Mouse (Mus musculus) limb, embryonic 10.5 days (tissue): ENCODE measurements around the gene Gsdma. TPM values are rescaled to one million over a fixed set of nuclear protein-coding genes. Genes with fewer than 3 reads are reported as not detected.
"Not testable (repeated sequence)": the region's sequence is repeated elsewhere in the genome, so short reads cannot be mapped to it uniquely, and the experiment has no call there.

Experiments
- DNase-seq: peaks from one replicate; pipeline ENCODE4 v3.0.0-alpha.2; 2017; ENCODE audit warnings: low spot score
- H3K27ac ChIP-seq: fragments of 300-500 bp; sonication (generic); 2 replicates; pipeline ENCODE4 v1.5.1; 2016; ENCODE audit warnings: mild to moderate bottlenecking
- H3K27me3 ChIP-seq: fragments of 300-500 bp; sonication (generic); 2 replicates; pipeline ENCODE4 v1.6.1; 2016; ENCODE audit warnings: low read depth, mild to moderate bottlenecking; ENCODE audit not compliant: poor library complexity, severe bottlenecking
- H3K36me3 ChIP-seq: fragments of 300-500 bp; sonication (generic); 2 replicates; pipeline ENCODE4 v1.6.1; 2016; ENCODE audit warnings: mild to moderate bottlenecking, moderate library complexity
- H3K4me1 ChIP-seq: fragments of 300-500 bp; sonication (generic); 2 replicates; pipeline ENCODE4 v1.6.1; 2016
- H3K4me3 ChIP-seq: fragments of 300-500 bp; sonication (generic); 2 replicates; pipeline ENCODE4 v1.5.1; 2016; ENCODE audit warnings: mild to moderate bottlenecking, moderate library complexity
- H3K9me3 ChIP-seq: fragments of 300-500 bp; sonication (generic); replicated peaks from 2 replicates; pipeline ENCODE4 v1.6.1; 2016; ENCODE audit warnings: mild to moderate bottlenecking
- WGBS: fragments of 180-500 bp; shearing (Covaris S2); methylation state at CpG from one replicate; pipeline ENCODE4 v1.1.7; 2016; 5-methylcytosine and 5-hydroxymethylcytosine counted together
- polyA plus RNA-seq: library from polyadenylated mRNA; unstranded; fragments of >200 nt; fragmentation: Nextera tagmentation; extraction: Ambion mirVana; gene quantifications from 2 replicates; pipeline ENCODE4 v1.2.1, GENCODE M21; 2016

The Gsdma gene
- polyA plus RNA-seq, 1 experiment from 2014 or later: 0.05 TPM

DNA sequence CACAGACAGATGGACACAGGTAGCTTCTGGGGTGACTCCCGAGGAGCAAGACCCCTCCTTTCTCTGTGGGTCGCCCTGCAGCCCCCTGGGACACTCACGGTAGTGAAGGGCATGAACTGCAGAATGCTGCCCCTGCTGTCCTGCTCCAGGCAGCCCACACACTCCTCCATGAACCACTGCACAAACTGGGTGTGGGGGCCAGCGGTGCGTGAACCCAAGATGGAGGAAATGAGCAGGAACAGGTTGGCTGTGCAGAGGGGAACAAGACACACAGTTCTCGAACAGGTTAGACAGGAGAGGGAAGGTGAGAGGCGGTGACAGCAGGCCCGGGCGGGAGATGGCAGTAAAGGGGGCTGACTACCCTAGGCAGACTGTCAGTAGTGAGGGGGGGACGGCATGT is 40.9 kb downstream of the Gsdma start:
- Histone ChIP-seq H3K27me3 (peaks cover 22% of the 10 kb centered on the region; the same call in 1 of the 2 replicates), H3K4me1 (peaks cover 27% of the 10 kb centered on the region), H3K4me3 (no peak overlapping the region), H3K27ac (no peak overlapping the region), H3K9me3 (no peaks in the 10 kb centered on the region), H3K36me3 (peaks cover 62% of the 10 kb centered on the region)
- no peak for DNase-seq
- WGBS: 92% methylated on average over 10 of the region's 10 CpGs

DNA sequence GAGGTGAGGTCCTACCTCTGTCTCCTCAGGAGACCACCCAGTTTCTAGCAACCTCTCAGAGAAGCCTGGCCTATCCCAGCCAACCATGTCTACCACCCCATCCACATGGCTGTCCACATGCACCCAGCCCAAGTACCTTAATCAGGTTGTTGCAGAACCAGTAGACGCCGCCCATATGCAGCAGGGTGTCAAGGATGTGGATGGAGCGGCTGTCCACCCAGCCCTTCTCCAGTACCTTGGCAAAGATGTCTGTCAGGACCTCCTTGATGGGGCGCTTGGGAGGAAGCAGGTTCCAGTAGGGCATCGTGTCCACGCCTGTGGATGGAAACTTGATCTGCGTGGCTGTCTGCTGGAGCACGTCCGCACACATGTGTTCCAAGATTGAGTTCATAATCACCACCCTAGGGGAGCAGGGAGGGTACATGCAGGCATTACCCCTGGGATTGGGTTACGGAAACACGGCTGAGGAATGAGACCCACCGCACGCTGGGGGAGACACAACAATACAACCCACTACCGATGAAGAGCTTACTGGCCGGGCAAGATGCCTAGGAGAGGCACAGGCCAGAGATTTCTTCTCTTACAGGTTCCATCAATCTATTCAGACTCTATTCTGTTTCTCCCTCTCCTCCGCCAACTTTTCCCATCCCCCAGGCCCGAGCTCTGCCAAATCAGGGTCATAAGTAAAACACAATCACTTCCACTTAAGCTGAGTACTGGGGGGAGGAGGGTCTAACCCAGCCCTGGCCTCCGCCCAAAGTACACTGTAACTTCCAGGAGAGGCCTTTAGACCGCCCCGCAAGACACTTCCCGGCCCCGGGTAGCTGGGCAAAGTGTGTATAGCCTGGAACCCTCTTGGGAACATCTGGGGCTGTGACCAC is 43.5 kb downstream of the Gsdma start:
- H3K27me3 ChIP-seq: no peaks in the 10 kb centered on the region
- WGBS: 94% methylated on average over 22 of the region's 22 CpGs
- H3K4me1 ChIP-seq: peaks cover 1% of the 10 kb centered on the region; the same call in 1 of the 2 replicates
- peaks cover 82% of the 10 kb centered on the region for H3K36me3 ChIP-seq
- H3K27ac ChIP-seq: no peak overlapping the region
- DNase-seq: no peak
- no peak overlapping the region for H3K4me3 ChIP-seq
- H3K9me3 ChIP-seq: no peaks in the 10 kb centered on the region

DNA sequence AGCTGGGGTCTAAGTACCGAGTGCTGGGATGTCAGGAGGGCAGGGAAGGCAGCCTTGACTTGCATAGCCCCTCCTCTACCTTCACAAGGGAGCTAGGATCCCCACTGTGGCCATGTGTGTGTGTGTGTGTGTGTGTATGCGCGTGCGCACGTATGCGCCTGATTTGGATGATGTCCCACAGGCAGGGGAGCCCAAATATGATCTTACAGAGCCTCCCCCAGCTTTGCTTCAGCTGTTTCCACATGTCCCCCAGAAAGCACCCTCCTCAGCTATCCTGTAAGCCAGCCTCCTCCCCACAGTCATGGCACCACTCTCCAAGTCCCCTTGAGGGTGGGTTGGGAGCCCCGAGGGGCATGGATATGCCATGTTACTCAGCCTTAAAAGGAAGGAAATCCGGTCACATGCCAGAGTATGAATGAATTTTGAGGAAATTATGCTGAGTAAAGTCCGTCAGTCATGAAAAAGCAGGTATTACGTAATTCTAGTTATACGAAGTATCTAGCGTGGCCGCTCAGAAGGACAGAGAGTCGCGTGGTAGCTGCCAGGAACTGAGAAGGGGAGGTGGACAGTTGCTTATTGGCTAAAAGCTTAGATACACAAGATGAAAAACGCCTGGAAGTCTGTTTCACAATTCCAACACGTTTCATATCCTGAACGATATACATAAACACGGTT is 44.3 kb downstream of the Gsdma start:
- no peak for DNase-seq
- Histone ChIP-seq H3K9me3 (no peaks in the 10 kb centered on the region), H3K27ac (no peak overlapping the region), H3K4me3 (no peak overlapping the region), H3K4me1 (no peaks in the 10 kb centered on the region), H3K36me3 (peaks cover 90% of the 10 kb centered on the region), H3K27me3 (no peaks in the 10 kb centered on the region)
- 93% methylated on average over 19 of the region's 19 CpGs for WGBS

DNA sequence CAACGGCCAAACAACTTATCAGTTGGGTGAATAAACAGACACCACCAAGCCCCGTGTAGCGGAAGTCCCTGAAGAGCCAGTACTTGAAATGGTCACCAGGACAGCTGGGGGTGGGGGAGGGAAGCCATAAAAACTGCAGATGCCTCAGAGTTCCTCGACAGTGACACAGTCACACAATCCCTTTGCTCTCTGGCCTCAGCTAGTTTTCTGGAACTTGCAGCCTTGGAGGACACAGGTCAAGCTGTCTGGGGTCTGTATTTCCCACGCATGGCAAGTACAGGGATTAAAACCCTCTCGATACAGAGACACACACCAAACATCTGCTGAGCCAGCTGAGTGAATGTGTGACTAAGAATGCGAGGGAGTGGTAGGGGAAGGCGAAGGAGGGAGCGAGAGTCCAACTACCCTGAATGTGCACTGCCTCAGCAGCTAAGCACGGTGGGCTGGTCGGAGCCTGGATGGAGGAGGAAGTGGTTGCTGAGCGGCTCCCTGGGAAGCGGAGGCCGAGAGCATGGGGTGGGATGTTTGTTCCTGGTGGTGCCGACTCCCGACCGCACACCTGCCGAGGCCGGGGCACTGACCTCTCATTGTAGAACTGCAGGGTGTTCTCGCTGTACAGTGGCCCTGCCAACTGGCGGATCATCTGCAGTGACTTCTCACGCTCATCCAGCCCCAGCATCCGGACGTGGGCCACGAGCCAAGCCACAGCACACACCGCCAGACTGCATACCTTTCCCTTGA is 45.0 kb downstream of the Gsdma start:
- peaks cover 94% of the 10 kb centered on the region for H3K36me3 ChIP-seq
- 90% methylated on average over 26 of the region's 26 CpGs for WGBS
- no peak for DNase-seq
- no peak overlapping the region for H3K4me3 ChIP-seq
- no peaks in the 10 kb centered on the region for H3K27me3 ChIP-seq
- H3K9me3 ChIP-seq: no peaks in the 10 kb centered on the region
- no peaks in the 10 kb centered on the region for H3K4me1 ChIP-seq
- H3K27ac ChIP-seq: no peak overlapping the region

DNA sequence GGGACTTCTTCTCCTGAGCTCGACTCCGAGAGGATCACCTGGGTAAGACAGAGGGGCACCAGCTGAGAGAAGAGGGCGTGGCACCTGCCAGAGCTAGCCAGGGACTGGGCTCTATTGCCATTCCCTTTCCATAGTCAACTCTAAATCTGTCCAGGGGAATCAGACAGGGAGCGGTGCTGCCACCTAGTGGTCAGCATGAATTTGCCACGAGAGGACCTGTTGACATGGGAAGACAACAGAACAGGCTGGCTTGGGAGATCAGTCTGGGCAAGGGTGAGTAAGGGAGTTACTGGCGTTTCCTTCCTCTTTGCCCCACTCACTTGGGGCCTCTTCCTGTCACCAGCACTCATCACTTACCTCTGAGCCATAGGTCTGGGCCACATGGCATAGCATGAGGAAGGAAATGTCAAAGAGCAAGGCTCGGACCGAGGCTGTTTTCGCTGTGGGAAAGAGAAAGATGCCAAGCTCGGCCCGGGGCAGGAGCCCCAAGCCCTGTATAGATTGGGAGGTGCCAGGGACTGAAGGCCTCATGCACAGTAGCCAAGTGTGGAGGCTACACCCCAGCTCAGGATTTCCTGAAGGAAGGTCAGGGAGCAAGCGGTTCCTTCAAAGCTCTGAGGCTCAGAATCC is 46.4 kb downstream of the Gsdma start:
- DNase-seq: peak; percentile 88
- H3K27ac ChIP-seq: no peak overlapping the region
- no peaks in the 10 kb centered on the region for H3K9me3 ChIP-seq
- H3K4me3 ChIP-seq: no peak overlapping the region
- H3K36me3 ChIP-seq: peaks cover 94% of the 10 kb centered on the region
- WGBS: 58% methylated on average over 12 of the region's 12 CpGs
- no peaks in the 10 kb centered on the region for H3K27me3 ChIP-seq
- no peaks in the 10 kb centered on the region for H3K4me1 ChIP-seq

DNA sequence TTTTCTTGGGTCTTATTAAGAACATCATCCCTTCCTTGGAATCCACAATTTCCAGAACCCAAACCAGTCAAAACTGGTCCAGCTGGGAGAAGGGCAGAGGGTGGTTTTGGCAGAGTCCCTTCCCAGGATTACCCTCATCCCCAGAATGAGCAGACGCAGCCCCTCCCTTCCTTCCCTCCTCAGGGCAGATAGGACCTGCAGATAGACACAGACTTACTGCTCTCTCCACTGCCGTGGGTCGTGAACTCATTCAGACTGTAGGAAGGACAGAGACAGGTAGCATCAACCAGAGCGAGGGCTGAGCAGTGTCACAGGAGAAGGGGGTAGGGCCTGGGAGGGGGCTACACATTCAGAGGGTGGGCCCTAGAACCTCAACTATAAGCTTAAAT is 46.9 kb downstream of the Gsdma start:
- Histone ChIP-seq H3K9me3 (no peaks in the 10 kb centered on the region), H3K27me3 (no peaks in the 10 kb centered on the region), H3K27ac (no peak overlapping the region), H3K4me1 (no peaks in the 10 kb centered on the region), H3K36me3 (peaks cover 94% of the 10 kb centered on the region), H3K4me3 (no peak overlapping the region)
- 77% methylated on average over 4 of the region's 4 CpGs for WGBS
- no peak for DNase-seq

DNA sequence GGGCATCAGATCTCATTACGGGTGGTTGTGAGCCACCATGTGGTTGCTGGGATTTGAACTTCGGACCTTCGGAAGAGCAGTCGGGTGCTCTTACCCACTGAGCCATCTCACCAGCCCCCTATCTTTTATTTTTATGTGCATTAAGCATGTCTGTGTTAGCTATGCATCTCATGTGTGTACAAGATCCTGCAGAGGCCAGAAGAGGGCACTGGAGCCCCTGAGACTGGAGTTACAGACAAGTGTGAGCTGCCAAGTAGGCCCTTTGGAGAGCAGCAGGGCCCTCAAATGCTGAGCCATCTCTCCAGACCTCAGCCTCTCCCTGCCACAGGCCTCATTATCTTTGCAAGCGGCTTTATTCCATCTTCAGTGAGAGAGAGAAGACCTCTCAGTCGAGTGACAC is 47.9 kb downstream of the Gsdma start:
- H3K4me1 ChIP-seq, DNase-seq, H3K27me3 ChIP-seq, H3K27ac ChIP-seq, H3K9me3 ChIP-seq, H3K4me3 ChIP-seq: not testable (repeated sequence)
- H3K36me3 ChIP-seq: peaks cover 94% of the 10 kb centered on the region
- 89% methylated on average over 6 of the region's 6 CpGs for WGBS

DNA sequence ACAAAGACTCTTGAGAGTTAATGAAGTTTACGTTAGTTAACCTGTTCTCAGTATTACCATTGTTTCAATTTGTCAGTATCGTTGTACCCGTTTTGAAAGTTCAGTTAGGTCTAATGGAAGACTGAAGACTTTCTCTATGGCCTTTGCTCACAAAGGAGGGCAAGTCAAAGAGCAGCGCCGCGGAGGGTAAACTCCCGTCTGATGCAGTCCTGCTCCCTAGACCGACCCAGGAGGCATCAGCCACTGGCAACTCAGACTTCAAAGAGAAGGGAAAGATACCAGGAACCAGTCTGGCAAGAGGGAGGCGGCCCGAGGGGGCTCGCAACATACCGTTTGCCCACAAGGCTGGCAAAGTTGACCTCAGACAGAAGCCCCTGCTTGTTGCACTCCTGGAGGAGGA is 49.6 kb downstream of the Gsdma start:
- Histone ChIP-seq H3K4me3 (no peak overlapping the region), H3K4me1 (peaks cover 11% of the 10 kb centered on the region), H3K9me3 (no peaks in the 10 kb centered on the region), H3K27me3 (no peaks in the 10 kb centered on the region), H3K27ac (no peak overlapping the region), H3K36me3 (peaks cover 93% of the 10 kb centered on the region)
- WGBS: 85% methylated on average over 12 of the region's 12 CpGs
- no peak for DNase-seq

DNA sequence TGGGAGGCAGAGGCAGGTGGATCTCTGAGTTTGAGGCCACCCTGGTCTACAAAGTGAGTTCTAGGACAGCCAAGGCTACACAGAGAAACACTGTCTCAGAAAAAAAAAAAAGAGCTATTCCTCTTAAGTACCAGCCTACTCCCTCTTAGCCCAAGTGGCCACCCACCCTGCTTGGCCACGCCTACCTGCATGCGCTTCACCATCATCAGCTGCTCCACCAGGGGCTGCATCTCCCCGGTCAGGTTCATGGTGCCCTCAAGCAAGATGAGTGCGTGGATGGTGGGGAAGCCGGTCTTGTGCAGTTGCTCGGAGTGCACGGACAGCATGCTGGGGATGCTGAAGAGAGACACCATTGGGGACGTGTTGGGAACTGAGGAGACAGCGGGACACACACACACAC is 51.8 kb downstream of the Gsdma start:
- Histone ChIP-seq H3K9me3 (no peaks in the 10 kb centered on the region), H3K4me3 (no peak overlapping the region), H3K27me3 (no peaks in the 10 kb centered on the region), H3K4me1 (peaks cover 14% of the 10 kb centered on the region), H3K36me3 (peaks cover 83% of the 10 kb centered on the region), H3K27ac (no peak overlapping the region)
- no peak for DNase-seq
- WGBS: 94% methylated on average over 9 of the region's 9 CpGs

DNA sequence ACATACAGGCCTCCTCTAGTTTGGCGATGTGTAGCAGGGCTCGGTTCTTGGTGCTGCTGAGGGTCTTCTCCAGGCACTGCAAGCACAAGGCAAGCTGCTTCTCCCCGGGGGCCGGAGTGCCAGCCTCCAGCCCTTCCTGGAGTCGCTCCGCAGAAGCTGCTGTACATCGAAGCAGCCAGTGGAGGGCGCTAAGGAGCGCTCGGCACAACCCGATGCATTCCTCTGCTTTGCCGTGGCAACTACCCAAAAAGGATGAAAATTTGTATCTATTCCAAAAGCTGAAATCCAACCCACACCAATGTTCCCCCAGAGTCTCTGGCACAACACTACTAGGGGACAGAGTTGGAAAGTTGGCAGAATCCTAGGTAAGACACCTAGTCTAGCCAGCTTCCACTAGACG is 53.8 kb downstream of the Gsdma start:
- H3K9me3 ChIP-seq: no peaks in the 10 kb centered on the region

DNA sequence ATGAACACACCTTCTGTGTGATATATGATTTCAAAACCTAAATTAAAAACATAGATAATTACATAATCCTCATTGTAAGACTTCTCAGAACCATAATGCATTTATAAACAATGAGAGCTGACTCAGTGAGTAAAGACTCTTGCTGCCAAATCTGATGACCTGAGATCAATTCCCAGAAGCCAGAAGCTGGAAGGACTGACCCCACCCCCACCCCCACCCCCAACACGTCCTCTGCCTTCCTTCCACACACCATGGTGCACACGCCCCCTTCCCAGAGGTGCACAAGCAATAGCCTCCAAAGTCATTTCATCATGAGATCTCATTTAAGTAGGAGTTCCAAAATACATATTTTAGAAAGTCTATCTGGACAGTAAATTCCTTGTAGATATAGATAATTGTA is 56.6 kb downstream of the Gsdma start:
- H3K4me1 ChIP-seq: peaks cover 27% of the 10 kb centered on the region
- 70% methylated on average over 2 of the region's 2 CpGs for WGBS
- peaks cover 60% of the 10 kb centered on the region for H3K36me3 ChIP-seq
- no peaks in the 10 kb centered on the region for H3K27me3 ChIP-seq
- DNase-seq: no peak
- no peak overlapping the region for H3K4me3 ChIP-seq
- no peaks in the 10 kb centered on the region for H3K9me3 ChIP-seq
- H3K27ac ChIP-seq: no peak overlapping the region

More for the DNA sequence above, 53.8 kb downstream of the Gsdma start:
- Histone ChIP-seq H3K27me3 (no peaks in the 10 kb centered on the region), H3K27ac (no peak overlapping the region), H3K4me1 (peaks cover 27% of the 10 kb centered on the region), H3K4me3 (no peak overlapping the region), H3K36me3 (peaks cover 66% of the 10 kb centered on the region)
- DNase-seq: peak; percentile 74
- WGBS: 23% methylated on average over 13 of the region's 13 CpGs

DNA sequence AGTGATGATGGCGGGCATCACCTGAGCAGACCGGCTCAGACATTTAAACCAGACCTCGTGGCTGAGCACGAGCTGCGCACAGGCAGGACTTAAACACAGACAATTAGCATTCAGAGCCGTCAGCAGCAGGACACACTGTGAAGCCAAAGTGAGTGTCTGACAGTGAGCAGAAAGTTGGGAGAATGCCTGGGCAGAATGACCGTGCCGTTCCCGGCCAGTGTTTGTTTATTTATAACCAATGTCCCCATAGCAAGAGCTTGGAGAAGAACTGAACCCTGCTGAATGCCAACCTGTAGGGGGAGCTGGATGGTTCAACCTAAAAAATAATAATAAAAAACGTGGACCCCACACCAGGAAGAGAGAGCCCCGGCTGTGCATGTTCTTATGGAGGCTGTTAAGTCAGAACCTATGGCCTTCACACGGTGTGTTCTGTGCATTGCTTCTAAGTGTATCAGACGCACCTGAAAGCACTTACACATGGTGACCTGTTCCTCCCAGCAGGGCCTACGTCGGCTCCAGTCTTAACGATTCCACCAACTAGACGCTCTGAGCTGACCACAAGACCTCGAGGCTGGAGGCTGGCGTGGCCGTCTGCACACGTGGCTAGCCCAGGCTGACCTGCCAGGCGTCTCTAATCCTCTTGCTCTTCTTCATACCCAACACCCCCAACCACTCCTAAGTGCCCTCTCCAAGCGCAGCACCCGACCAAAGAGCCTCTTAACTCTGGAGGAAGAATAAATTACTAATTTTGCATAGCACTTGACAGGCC is 57.5 kb downstream of the Gsdma start:
- peak overlapping the region; percentile 33; the same call in 1 of the 2 replicates for H3K27ac ChIP-seq
- DNase-seq: no peak
- no peaks in the 10 kb centered on the region for H3K9me3 ChIP-seq
- no peaks in the 10 kb centered on the region for H3K27me3 ChIP-seq
- WGBS: 66% methylated on average over 24 of the region's 24 CpGs
- H3K36me3 ChIP-seq: peaks cover 60% of the 10 kb centered on the region
- peaks cover 27% of the 10 kb centered on the region for H3K4me1 ChIP-seq
- no peak overlapping the region for H3K4me3 ChIP-seq
